Mouse (Mus musculus) spleen, adult 10 weeks (tissue): ENCODE data around the gene Flot2. TPM values are rescaled to one million over a fixed set of nuclear protein-coding genes. Genes with fewer than 3 reads are reported as not detected.

Source experiments
- polyA plus RNA-seq: library from polyadenylated mRNA; stranded (reverse); fragments of 350-450 nt; fragmentation: Illumina TruSeq; extraction: RNeasy Lipid Tissue Mini Kit (QIAGEN cat#74804); gene quantifications from one replicate; pipeline ENCODE4 v1.2.3, GENCODE M21; 2015; ENCODE audit warnings: low replicate concordance; ENCODE audit not compliant: insufficient read depth

Gene Flot2
- 16.3 TPM for polyA plus RNA-seq

DNA sequence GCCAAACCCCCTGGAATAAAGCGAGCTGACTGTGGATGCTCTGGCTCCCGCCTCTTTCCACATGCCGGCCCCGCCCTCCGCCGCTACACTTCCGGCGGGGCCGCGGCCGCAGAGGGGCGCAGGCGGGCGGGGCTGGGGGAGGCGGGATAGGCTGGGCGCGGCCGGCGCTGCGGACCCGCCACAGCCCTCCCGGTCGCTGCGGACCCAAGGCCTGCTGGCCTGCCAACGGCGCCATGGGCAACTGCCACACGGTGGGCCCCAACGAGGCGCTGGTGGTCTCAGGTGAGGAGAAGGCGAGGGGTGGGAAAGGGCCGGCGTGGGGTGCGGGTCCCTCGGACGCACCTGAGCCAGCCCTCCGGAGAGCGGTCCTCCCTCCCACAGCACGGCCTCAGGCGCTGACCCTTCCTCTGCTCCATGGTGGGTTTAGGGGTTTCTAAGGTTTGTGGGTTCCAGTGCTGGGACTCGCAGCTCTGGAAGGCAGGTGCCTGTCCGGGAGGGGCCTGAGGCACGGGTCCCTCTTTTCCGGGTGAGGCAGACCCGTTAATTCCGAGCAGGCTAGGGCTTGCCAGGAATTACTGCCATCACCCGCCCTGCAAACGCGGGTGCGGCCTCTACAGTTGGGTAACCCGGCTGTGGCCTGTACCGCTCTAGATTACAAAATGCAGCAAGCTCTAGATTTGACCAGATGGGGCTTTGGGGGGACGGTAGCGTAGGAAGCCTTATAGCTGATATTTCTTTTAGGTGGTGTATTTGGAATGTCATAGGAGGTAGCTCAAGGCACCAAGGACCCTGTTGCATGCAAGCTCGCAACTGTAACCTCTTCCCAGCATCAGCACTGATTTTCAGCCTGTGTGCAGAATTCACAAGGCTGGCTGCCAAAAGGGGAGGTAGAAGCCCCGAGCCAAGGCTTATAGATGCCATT, at the start of gene Flot2:
TSS of gene Flot2 (plus strand) at position 101 of the 922 bp plus-strand sequence.

DNA sequence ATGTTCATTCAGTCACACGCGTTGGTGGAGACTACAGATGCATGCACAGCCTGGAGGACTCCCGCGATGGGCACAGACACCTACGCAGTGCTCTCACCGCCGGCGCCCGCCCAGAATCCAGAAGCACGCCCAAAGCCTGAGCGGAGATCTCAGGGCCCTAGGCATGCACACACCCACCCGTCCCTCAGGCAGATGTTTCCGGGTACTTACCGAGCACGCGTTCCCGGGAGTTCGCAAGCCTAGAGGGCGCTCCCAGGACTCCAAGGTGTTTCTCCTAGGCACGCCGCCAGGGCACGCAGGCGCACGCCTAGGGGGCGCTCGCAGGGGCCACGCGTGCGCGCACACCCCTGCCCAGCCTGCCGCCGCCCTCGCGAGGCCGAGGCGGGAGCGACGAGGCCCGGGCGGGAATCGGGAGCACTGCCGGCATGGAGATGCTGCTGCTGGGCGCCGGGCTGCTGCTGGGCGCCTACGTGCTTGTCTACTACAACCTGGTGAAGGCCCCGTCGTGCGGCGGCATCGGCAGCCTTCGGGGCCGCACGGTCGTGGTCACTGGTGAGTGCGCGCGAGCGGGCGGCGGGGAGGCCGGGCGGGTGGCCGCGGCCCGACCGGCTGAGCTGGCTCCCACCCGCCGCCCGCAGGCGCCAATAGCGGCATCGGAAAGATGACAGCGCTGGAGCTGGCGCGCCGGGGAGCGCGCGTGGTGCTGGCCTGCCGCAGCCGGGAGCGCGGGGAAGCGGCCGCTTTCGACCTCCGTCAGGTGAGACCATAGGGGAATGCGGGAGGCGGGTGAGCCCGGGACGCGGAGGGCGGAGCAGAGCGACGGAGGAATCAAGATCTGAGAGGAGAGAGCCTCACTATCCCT, 5.6 kb upstream of the Flot2 start, which contains the start of gene Dhrs13:
TSS of gene Dhrs13 (plus strand) at position 334 of the 862 bp plus-strand sequence.

DNA sequence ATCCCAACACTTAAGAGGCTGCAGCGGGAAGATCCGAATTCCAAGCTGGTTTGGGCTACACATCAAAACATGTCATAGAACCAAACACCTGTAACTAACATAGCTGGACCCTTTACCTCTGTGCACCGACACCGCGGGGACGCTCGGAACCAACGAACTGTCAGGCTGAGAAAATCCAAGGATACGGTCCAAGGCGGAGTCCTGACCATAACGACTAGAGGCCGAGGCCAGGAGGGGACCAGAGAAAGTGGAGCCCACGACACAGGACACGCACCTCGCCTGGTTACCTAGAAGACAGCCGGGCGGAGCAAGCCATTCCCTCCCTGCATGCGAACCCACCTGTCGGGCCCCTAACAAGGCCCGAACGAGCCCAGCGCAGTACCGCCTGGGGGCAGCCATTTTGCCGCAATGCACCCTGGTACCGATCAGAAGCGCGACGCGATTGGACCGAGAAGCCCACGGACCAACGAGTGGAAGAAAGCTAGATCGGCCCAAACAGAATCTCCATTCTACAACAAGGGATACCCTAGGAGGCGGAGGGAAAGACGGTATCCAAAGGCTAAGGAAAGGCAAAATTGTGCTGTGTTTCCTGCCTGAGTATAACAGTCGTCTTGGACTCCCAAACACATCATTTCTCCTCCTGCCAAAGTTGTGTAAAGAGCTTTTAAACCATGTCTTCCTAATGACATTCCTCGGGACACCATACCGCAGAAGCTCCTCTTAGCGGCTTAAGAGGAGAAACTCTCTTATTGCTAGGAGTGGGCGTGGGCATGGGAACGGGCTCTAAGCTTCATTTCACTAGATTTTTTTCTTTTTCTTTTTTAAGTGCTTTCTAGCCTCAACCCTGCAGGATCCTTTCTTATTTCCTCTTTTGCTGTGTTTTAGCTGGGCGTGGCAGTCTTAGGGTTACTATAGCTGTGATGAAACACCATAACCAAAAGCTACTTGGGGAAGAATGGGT, 42.5 kb downstream of the Flot2 start, which contains the start of gene Eral1:
TSS of gene Eral1 (minus strand) at position 423 of the 961 bp plus-strand sequence.

DNA sequence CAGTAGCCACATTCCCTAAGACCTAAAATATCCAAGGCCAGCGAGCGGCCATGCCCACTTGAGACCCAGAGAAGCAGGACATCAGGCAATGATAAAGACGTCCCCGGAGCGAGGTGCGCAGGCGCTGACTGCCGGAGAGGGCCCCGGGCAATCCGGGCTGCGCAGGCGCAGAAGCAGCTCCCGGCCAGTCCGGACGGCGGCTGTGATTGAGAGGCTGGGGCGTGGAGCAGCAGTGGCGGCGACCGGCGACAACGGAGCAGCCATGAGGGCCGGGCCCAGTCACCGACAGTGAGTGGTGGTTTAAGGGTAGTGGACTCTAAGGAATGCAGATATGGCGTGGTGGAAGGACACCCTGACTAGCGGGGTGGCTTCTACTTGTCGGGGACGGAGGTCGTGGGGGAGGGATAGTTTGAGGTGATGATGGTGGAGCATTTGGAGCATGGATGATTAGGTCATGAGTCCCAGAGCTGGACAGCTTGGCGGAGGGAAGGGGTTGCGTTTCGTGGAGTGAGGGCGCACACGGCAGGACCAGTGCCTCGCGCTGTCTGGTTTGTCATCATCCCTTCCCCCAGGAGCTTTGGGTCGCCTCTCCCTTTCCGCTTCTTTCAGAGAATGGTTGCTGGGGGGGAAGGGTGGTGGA, 56.9 kb downstream of the Flot2 start, which contains the start of gene Fam222b:
TSS of gene Fam222b (plus strand) at position 157 of the 640 bp plus-strand sequence.

Other genes with a start within 250 kb of the Flot2 start
- gene Pipox, start 143.8 kb upstream of the Flot2 start, polyA plus RNA-seq = 2.0 TPM
- gene Sez6, start 107.1 kb upstream of the Flot2 start, polyA plus RNA-seq = not detected
- 69.1 TPM for gene Phf12, start 55.2 kb upstream of the Flot2 start, polyA plus RNA-seq
- 2.9 TPM for gene Dhrs13, start 5.7 kb upstream of the Flot2 start, polyA plus RNA-seq
- 17.6 TPM for gene Eral1, start 42.5 kb downstream of the Flot2 start, polyA plus RNA-seq
- gene Fam222b, start 56.7 kb downstream of the Flot2 start, polyA plus RNA-seq = 7.8 TPM
- gene Traf4, start 127.7 kb downstream of the Flot2 start, polyA plus RNA-seq = 3.6 TPM
- gene Nek8, start 138.7 kb downstream of the Flot2 start, polyA plus RNA-seq = 16.1 TPM
- 8.4 TPM for gene Tlcd1, start 138.8 kb downstream of the Flot2 start, polyA plus RNA-seq
- gene Rpl23a, start 145.7 kb downstream of the Flot2 start, polyA plus RNA-seq = 3,603 TPM
- gene Rab34, start 150.5 kb downstream of the Flot2 start, polyA plus RNA-seq = 9.5 TPM
- 4.3 TPM for gene Proca1, start 155.5 kb downstream of the Flot2 start, polyA plus RNA-seq
- 91.3 TPM for gene Sdf2, start 207.8 kb downstream of the Flot2 start, polyA plus RNA-seq
- 44.0 TPM for gene Supt6, start 208.1 kb downstream of the Flot2 start, polyA plus RNA-seq
- 107 TPM for gene 2610507B11Rik, start 223.8 kb downstream of the Flot2 start, polyA plus RNA-seq